Mouse (Mus musculus): ENCODE data around the gene Fsd1l.
"Not testable (repeated sequence)": the region's sequence is repeated elsewhere in the genome, so short reads cannot be mapped to it uniquely, and the experiment has no call there.

Gene Fsd1l

DNA sequence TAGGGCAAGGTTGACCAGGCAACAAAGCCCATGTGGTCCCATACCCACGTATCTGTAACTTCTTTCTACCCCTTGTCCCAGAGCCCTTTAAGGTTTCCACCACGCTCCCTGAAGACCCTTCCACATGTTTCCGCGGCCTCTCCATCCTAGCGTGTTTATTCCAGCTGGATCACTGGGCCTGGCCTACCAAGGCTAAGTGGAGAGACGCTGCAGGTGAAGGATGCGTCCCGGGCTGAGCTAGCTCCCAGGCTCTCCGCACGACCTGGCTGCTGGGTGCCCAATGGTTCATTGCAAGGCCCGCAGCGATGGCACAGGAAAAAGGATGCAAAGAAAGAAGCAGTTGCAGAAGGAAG lies 332 bp upstream of the Fsd1l start:
- DNase-seq (ENCODE audit: low spot score), result no peak

DNA sequence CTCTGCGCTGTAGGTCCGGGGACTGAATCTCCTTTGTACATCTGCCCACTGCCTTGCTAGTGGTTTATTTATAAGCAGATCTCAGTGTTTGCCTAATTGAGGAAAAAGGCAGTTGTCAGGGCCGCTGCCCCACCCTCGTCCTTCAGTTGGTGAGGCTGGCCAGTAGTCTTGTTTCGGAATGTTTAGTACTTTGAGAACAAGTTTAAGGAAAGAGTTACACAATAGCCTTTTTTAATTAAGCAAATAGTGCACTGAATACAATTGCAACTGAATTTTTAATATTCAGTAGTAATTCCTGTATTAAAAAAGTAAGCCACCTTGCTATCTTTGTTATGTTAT lies 709 bp downstream of the Fsd1l start:
- DNase-seq (ENCODE audit: low spot score), result no peak

GRCm38 (mm10) chr4:53635336-53635735 lies 4.1 kb downstream of the Fsd1l start:
- DNase-seq (ENCODE audit: low spot score), result no peak

- DNase-seq (ENCODE audit: low spot score), result no peak
Observed at GRCm38 (mm10) chr4:53637269-53637909, 6.1 kb downstream of the Fsd1l start.

DNA sequence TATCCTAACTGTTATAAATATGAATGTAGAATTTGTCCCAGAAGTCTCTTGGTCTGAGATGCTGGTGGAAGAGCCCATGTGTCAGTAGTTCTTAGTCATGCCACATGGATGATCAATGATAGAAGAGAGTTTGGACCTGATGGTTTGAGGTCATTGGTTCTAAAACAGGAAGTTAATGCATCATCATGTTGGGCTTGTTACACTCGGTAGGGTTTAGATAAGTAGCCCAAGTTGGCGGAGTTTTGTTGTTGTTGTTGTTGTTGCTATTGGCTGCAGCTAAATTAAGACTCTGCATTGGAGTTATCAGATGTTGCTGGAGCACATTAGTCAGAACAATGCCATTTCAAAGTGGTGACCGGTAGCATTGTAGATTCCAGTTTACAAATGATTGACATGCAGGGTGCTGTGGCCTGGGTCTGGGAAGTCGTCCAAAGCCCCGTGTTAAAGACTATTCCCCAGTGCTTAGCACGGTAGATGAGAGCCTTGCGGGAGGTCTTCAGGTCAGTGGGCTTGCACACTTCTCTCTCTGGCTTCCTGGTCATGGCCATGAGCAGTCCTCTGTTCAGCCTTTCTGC lies 7.4 kb downstream of the Fsd1l start:
- no peak for DNase-seq (ENCODE audit: low spot score)

DNA sequence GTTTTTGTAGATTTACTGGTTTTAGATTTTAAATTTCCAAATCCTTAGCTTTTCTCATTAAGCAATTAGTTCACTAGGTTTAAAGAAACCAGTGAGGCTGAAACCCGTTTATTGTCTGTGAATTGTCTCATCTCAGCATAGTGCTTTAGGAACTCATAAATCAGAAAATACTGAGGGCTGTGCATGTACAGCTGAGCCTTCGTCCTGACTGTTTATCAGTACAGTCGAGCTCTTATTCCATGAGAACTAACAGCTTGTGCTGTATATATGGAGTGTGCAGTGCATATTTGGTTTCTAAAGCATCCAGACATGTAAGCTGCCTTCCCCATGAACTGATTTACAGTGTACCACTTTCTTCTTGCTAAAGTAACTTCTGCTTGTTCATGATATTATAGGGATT lies 26.8 kb downstream of the Fsd1l start:
- DNase-seq (ENCODE audit: low spot score), result no peak

- DNase-seq (ENCODE audit: low spot score), result no peak
Observed at GRCm38 (mm10) chr4:53660711-53661110, 29.4 kb downstream of the Fsd1l start.

GRCm38 (mm10) chr4:53682092-53682491 lies 50.8 kb downstream of the Fsd1l start:
- no peak for DNase-seq (ENCODE audit: low spot score)

DNA sequence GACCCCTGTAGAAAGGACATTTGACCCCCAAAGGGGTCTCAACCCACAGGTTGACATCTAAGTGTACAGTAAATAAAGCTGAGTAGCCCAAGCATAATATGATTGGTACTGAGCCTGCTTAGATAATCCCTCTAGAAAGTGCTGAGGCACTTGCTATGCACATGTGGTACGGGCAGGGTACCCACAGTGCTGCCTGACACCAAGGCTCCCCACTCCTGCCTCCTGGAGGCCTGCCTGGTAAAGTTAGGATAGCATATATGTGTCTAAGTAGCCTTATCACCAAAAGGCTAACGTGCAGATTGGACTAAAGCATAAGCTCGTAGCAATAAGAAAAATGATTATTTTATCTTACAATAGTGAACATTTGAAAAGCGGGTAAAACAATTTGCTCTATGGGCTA lies 57.7 kb downstream of the Fsd1l start:
- DNase-seq (ENCODE audit: low spot score), result no peak

DNA sequence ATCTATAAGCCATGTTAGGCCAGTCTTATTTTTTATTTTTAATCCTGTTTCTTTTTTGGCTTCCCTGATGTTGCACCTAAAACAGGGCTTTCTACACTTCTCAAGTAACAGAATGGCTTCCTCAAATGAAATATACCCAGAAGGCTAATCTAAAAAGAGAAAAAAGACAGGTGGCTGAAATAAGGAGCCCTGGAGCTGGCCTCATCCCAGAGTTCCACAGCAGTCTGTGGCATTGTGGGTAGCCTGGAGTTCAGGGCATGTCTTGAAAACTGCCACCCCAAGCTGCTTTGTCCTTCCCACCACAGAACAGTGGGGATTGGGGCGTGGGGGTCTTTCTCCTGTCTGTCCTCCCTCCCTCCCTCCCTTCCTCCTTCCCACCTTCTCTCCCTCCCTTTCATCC lies 60.1 kb downstream of the Fsd1l start:
- DNase-seq (ENCODE audit: low spot score), result no peak

GRCm38 (mm10) chr4:53709166-53709565 lies 77.9 kb downstream of the Fsd1l start:
- DNase-seq (ENCODE audit: low spot score), result not testable (repeated sequence)

- no peak for DNase-seq (ENCODE audit: low spot score)
Observed at GRCm38 (mm10) chr4:53710021-53710420, 78.8 kb downstream of the Fsd1l start.

- no peak for DNase-seq (ENCODE audit: low spot score)
Observed at GRCm38 (mm10) chr4:53710555-53711328, 79.5 kb downstream of the Fsd1l start.

GRCm38 (mm10) chr4:53713704-53714050 lies 82.4 kb downstream of the Fsd1l start, which contains the start of gene Fktn:
Gene Fktn (plus strand): TSS chr4:53713998.
- DNase-seq (ENCODE audit: low spot score), result no peak

DNA sequence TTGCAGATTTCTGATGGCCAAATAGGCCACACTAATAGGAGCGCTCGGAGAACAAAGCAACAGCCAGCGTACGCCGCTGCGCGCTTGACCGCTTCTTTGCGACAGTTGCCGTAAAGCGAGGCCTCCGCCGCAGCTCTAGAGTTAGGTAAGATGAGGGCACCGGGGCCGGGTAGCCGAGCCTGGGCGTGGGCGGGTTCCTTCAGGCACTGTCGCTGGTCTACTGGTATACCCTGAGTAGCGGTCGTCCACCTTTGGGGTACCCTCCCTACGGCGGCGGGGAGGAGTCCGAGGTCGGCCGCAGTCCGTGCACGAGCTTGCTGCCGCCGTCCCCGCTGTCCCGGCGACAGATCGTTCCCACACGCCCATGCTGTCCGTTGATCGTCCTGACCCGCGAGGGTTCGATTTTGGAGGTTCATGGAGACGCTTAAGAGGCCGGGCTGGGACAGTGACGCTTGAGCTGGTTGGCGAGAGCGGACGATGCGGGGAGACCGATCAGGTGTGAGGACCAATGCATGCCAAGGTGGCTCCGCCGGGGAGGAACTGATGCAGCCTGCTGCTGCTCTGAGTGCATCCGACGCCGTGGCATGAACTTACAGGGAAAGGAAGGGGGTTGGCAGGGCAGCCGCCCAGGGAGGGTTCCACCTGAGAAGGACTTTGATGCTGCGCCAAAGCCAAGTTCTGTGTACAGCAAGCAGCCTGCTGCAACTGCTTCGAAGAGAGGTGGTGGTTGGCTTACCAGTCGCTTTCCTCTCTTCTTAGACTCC lies 83.0 kb downstream of the Fsd1l start:
- peak; percentile 95 for DNase-seq (ENCODE audit: low spot score)

DNA sequence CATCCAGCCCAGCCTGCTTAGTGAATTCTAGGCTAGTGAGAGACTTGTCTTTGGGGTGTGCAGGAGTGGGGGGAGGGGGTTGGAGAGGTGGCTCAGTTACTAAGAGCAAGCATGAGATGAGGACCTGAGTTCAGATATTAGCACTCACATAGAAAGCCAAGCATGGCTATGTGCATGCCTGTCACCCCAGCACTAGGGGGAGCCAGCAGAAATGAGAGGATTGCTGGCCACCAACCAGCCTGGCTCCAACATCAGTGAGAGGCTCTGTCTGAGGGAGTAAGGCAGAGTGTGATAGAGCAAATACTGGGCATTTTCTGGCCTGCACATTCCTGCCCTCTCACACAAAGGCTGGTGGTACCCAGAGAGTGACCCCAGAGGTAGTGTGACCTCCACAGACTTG lies 84.7 kb downstream of the Fsd1l start:
- DNase-seq (ENCODE audit: low spot score), result no peak

GRCm38 (mm10) chr4:53717546-53717945 lies 86.3 kb downstream of the Fsd1l start:
- DNase-seq (ENCODE audit: low spot score), result no peak

DNA sequence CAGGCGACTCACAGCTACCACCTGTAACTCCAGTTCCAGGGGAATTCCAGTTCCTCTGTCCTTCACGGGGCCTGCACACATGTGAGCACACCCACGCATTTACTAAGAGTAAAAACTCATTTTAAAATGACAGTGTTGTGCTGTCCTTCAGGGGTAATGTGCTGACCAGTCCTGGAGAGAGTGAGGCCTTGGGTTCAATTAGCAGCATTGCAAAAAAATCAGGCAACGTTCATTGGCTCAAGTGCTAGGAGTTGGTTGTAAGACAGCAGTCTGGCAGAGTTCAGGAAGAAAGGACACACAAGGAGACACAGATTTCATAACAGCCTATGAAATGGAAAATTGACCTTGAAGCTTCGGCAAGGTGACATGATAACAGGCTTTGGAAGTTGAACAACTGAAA lies 87.0 kb downstream of the Fsd1l start:
- DNase-seq (ENCODE audit: low spot score), result no peak

DNA sequence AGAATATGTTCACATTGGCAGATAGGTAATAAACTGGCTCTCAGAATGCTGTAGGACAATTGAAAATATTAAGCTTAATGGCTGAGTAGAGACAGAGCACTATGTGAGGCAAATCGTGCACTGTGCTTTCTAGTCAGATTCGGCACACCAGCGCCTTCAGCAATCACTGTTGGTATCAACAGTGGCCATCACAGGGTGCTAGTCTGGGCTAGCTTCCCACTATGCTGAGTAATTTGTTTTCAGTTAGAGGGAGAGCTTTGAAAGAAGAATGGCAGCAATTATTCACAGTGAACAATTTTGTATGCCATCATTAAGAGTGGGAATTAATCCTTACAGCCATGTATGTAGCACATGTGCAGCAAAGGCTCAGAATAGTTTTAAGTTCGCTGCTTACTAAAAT lies 91.2 kb downstream of the Fsd1l start:
- DNase-seq (ENCODE audit: low spot score), result no peak

DNA sequence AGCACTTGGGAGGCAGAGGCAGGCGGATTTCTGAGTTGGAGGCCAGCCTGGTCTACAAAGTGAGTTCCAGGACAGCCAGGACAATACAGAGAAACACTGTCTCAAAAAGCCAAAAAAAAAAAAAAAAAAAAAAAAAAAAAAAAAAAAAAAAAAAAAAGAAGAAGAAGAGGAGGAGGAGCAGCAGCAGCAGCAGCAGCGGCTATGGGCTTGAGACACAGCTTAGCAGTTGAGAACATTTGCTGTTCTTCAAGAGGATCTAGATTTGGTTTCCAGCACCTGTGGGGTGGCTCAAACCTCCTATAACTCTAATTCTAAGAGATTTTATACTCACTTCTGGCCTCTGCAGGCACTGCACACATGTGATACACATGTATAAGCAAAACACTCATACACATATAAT lies 94.8 kb downstream of the Fsd1l start:
- not testable (repeated sequence) for DNase-seq (ENCODE audit: low spot score)

DNA sequence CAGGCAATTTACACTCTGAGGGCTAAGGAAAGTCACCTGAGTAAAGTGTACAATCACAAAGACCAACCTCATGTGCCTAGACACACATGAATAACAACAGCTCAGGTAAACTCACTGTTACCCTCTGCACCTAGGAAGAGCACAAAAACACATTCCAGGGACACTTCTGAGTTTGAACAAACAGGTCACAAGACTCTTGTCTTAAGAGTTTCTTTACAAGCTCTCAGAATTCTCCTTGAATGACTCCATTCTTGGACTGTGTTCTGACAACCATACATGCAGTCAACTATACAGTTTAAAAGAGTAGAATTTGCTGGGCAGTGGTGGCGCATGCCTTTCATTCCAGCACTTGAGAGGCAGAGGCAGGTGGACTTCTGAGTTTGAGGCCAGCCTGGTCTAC lies 96.8 kb downstream of the Fsd1l start:
- DNase-seq (ENCODE audit: low spot score), result no peak

DNA sequence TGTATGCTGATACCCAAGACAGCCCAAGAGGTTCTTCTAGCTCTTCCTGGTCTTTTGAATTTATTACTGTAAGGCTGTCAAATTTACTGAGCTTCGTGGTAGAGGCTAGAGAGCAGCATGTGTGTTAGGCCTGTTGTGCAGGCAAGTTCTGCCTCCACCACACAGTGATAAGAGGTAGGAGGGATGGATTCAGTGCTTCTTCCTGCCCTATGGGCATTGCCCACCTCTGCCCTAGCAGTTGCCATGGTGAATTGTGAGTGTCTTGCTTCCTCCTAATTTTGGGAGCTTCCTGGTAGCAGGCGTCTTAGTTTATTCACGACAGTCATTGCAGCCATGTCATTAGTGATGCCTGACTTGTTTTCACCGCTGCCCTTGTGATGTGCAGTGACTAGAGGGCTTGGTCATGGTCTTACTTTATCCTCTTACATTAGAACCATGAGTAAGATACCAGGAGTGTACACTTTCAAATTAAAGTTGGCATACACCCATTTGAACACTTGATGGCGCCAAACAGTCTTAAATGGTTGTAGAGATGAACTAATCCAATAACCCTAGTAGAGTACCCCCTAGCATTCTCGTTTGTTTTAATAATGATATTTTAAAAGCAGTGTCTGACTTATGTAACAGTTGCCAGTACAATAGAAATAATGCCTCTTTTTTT lies 107.8 kb downstream of the Fsd1l start:
- DNase-seq (ENCODE audit: low spot score), result peak; percentile 84
